Mouse (Mus musculus) right cerebral cortex, adult 2 months (tissue): ENCODE measurements around the gene Kcnj4.
"Not testable (repeated sequence)": the region's sequence is repeated elsewhere in the genome, so short reads cannot be mapped to it uniquely, and the experiment has no call there.

ENCODE experiments used
- DNase-seq, 2 experiments: peaks; one replicate each; pipeline ENCODE4 v3.0.0; 2021 to 2022; ENCODE audit warnings: low spot score in 2 of 2

The Kcnj4 gene

GRCm38 (mm10) chr15:79511553-79512320 is 6.7 kb upstream of the Kcnj4 start:
- peak; percentile 89 to 90 for DNase-seq

- peak in 1 of 2 experiments; percentile 54 for DNase-seq
Observed at GRCm38 (mm10) chr15:79510425-79510824, 5.4 kb upstream of the Kcnj4 start.

- peak; percentile 75 to 76 for DNase-seq
Observed at GRCm38 (mm10) chr15:79509998-79510397, 5.0 kb upstream of the Kcnj4 start.

GRCm38 (mm10) chr15:79507055-79507828 is 2.2 kb upstream of the Kcnj4 start:
- DNase-seq: peak in 1 of 2 experiments; percentile 53

GRCm38 (mm10) chr15:79506460-79506859 is 1.4 kb upstream of the Kcnj4 start:
- DNase-seq: no peak

- DNase-seq: peak; percentile 79 to 85
Observed at GRCm38 (mm10) chr15:79505616-79506283, 709 bp upstream of the Kcnj4 start.

GRCm38 (mm10) chr15:79503438-79503837 is 1.6 kb downstream of the Kcnj4 start:
- no peak for DNase-seq

GRCm38 (mm10) chr15:79502891-79503341 is 2.1 kb downstream of the Kcnj4 start:
- peak; percentile 68 to 79 for DNase-seq

GRCm38 (mm10) chr15:79500110-79500509 is 4.9 kb downstream of the Kcnj4 start:
- peak in 1 of 2 experiments; percentile 44 for DNase-seq

GRCm38 (mm10) chr15:79493527-79493926 is 11.5 kb downstream of the Kcnj4 start:
- peak; percentile 62 to 69 for DNase-seq

GRCm38 (mm10) chr15:79489463-79489862 is 15.6 kb downstream of the Kcnj4 start:
- no peak for DNase-seq

- DNase-seq: peak; percentile 74 to 77
Observed at GRCm38 (mm10) chr15:79481181-79481688, 23.8 kb downstream of the Kcnj4 start.

GRCm38 (mm10) chr15:79477227-79477626 is 27.8 kb downstream of the Kcnj4 start:
- DNase-seq: no peak

- no peak for DNase-seq
Observed at GRCm38 (mm10) chr15:79473638-79474355, 31.2 kb downstream of the Kcnj4 start.

- no peak for DNase-seq
Observed at GRCm38 (mm10) chr15:79473042-79473441, 32.0 kb downstream of the Kcnj4 start.

GRCm38 (mm10) chr15:79471095-79471494 is 33.9 kb downstream of the Kcnj4 start:
- DNase-seq: peak; percentile 65 to 66

GRCm38 (mm10) chr15:79470583-79470982 is 34.5 kb downstream of the Kcnj4 start:
- no peak for DNase-seq

GRCm38 (mm10) chr15:79469577-79469976 is 35.5 kb downstream of the Kcnj4 start:
- no peak for DNase-seq

GRCm38 (mm10) chr15:79466601-79467286 is 38.3 kb downstream of the Kcnj4 start:
- peak; percentile 91 to 93 for DNase-seq

GRCm38 (mm10) chr15:79456546-79456945 is 48.5 kb downstream of the Kcnj4 start:
- no peak for DNase-seq

GRCm38 (mm10) chr15:79456104-79456503 is 48.9 kb downstream of the Kcnj4 start:
- not testable (repeated sequence) for DNase-seq
